Mouse (Mus musculus) midbrain, embryonic 11.5 days (tissue): ENCODE results near the gene Ikzf1. TPM values are rescaled to one million over a fixed set of nuclear protein-coding genes. Genes with fewer than 3 reads are reported as not detected.
A peak's percentile ranks its signal among the peaks of the same experiment; 100 is the strongest.

Experiments
- ATAC-seq: fragments of 200-750 bp; cut with Nextera tagmentation; 2 replicates; pipeline ENCODE4 v1.8.0; 2017; ENCODE audit warnings: moderate TSS enrichment, moderate library complexity; ENCODE audit not compliant: low FRiP score
- DNase-seq: peaks from one replicate; pipeline ENCODE4 v3.0.0; 2015; ENCODE audit warnings: low spot score; ENCODE audit errors: missing footprints
- H3K27ac ChIP-seq: fragments of 300-500 bp; sonication (generic); 2 replicates; pipeline ENCODE4 v1.5.1; 2014; ENCODE audit warnings: low read depth, low read length
- H3K27me3 ChIP-seq: fragments of 300-500 bp; sonication (generic); 2 replicates; pipeline ENCODE4 v1.6.1; 2014; ENCODE audit warnings: mild to moderate bottlenecking, low read length, moderate library complexity, mixed read lengths; ENCODE audit not compliant: control insufficient read depth, insufficient read depth
- H3K36me3 ChIP-seq: fragments of 300-500 bp; sonication (generic); 2 replicates; pipeline ENCODE4 v1.6.1; 2014; ENCODE audit warnings: mild to moderate bottlenecking, low read length, moderate library complexity, mixed read lengths; ENCODE audit not compliant: control insufficient read depth, insufficient read depth
- H3K4me1 ChIP-seq: fragments of 300-500 bp; sonication (generic); 2 replicates; pipeline ENCODE4 v1.6.1; 2014; ENCODE audit warnings: low read length; ENCODE audit not compliant: control insufficient read depth, insufficient read depth
- H3K4me2 ChIP-seq: fragments of 300-500 bp; sonication (generic); 2 replicates; pipeline ENCODE4 v1.6.1; 2014; ENCODE audit warnings: mild to moderate bottlenecking, moderate library complexity
- H3K4me3 ChIP-seq: fragments of 300-500 bp; sonication (generic); 2 replicates; pipeline ENCODE4 v1.5.1; 2014; ENCODE audit warnings: low read depth, low read length
- H3K9ac ChIP-seq: fragments of 300-500 bp; sonication (generic); 2 replicates; pipeline ENCODE4 v1.6.1; 2014; ENCODE audit warnings: low read length
- H3K9me3 ChIP-seq: fragments of 300-500 bp; sonication (generic); 2 replicates; pipeline ENCODE4 v1.6.1; 2016; ENCODE audit warnings: low read length; ENCODE audit not compliant: control insufficient read depth
- WGBS: fragments of 180-500 bp; shearing (Covaris S2); extraction: QIAGEN DNeasy Blood & Tissue Kit; methylation state at CpG from one replicate; pipeline ENCODE4 v1.1.7; 2014; 5-methylcytosine and 5-hydroxymethylcytosine counted together
- polyA plus RNA-seq: library from polyadenylated mRNA; unstranded; fragments of >200 nt; fragmentation: Nextera tagmentation; extraction: Ambion mirVana; gene quantifications from 2 replicates; pipeline ENCODE4 v1.2.1, GENCODE M21; 2014

The Ikzf1 gene
- polyA plus RNA-seq, result 2.3 and 2.7 TPM in 2 replicates

- Histone ChIP-seq H3K9me3 (no peaks in the 10 kb centered on the region), H3K27ac (no peak within 1 kb of the TSS), H3K4me1 (peaks cover 6% of the 10 kb centered on the region), H3K27me3 (peaks cover 26% of the 10 kb centered on the region), H3K4me3 (peak within 1 kb of the TSS; percentile 65), H3K4me2 (peak within 1 kb of the TSS; percentile 90), H3K36me3 (no peaks in the 10 kb centered on the region), H3K9ac (peak within 1 kb of the TSS; percentile 65)
- DNase-seq (peak; percentile 94), ATAC-seq (peak; percentile 76)
- WGBS, result 1% methylated on average over 67 of the region's 100 CpGs
Measured at GRCm38 (mm10) chr11:11684930-11685852, at the start of gene Ikzf1. TSS of gene Ikzf1 (plus strand) at chr11:11685003.

- H3K4me2 ChIP-seq, result no peak overlapping the region
- no peak for ATAC-seq
- H3K4me1 ChIP-seq, result no peaks in the 10 kb centered on the region
- H3K9me3 ChIP-seq, result no peaks in the 10 kb centered on the region
- H3K9ac ChIP-seq, result no peak overlapping the region
- no peak overlapping the region for H3K4me3 ChIP-seq
- H3K27ac ChIP-seq, result no peak overlapping the region
- H3K27me3 ChIP-seq, result no peaks in the 10 kb centered on the region
- peak; percentile 61 for DNase-seq
- no peaks in the 10 kb centered on the region for H3K36me3 ChIP-seq
Measured at GRCm38 (mm10) chr11:11644303-11644702, 40.5 kb upstream of the Ikzf1 start.

- H3K27ac ChIP-seq, result no peak overlapping the region
- ATAC-seq (no peak), DNase-seq (no peak)
- H3K27me3 ChIP-seq, result no peaks in the 10 kb centered on the region
- no peak overlapping the region for H3K9ac ChIP-seq
- no peaks in the 10 kb centered on the region for H3K36me3 ChIP-seq
- no peak overlapping the region for H3K4me3 ChIP-seq
- no peaks in the 10 kb centered on the region for H3K4me1 ChIP-seq
- no peaks in the 10 kb centered on the region for H3K9me3 ChIP-seq
- 84% methylated on average over 3 of the region's 3 CpGs for WGBS
- no peak overlapping the region for H3K4me2 ChIP-seq
Measured at GRCm38 (mm10) chr11:11656388-11656787, 28.4 kb upstream of the Ikzf1 start.

- DNase-seq, result no peak
- no peak overlapping the region for H3K4me2 ChIP-seq
- WGBS, result 80% methylated on average over 5 of the region's 5 CpGs
Measured at GRCm38 (mm10) chr11:11656995-11657530, 27.7 kb upstream of the Ikzf1 start.

GRCm38 (mm10) chr11:11657634-11658033 lies 27.2 kb upstream of the Ikzf1 start:
- Histone ChIP-seq H3K9me3 (no peaks in the 10 kb centered on the region), H3K9ac (no peak overlapping the region), H3K4me2 (no peak overlapping the region), H3K36me3 (no peaks in the 10 kb centered on the region), H3K4me3 (no peak overlapping the region), H3K27ac (no peak overlapping the region), H3K27me3 (no peaks in the 10 kb centered on the region), H3K4me1 (no peaks in the 10 kb centered on the region)
- 91% methylated on average over 4 of the region's 4 CpGs for WGBS
- ATAC-seq (no peak), DNase-seq (no peak)

More at GRCm38 (mm10) chr11:11656995-11657530, 27.7 kb upstream of the Ikzf1 start:
- no peak overlapping the region for H3K4me3 ChIP-seq
- no peaks in the 10 kb centered on the region for H3K27me3 ChIP-seq
- H3K4me1 ChIP-seq, result no peaks in the 10 kb centered on the region
- ATAC-seq, result no peak
- H3K27ac ChIP-seq, result no peak overlapping the region
- H3K9ac ChIP-seq, result no peak overlapping the region
- H3K36me3 ChIP-seq, result no peaks in the 10 kb centered on the region
- no peaks in the 10 kb centered on the region for H3K9me3 ChIP-seq

GRCm38 (mm10) chr11:11658834-11659233 lies 26.0 kb upstream of the Ikzf1 start:
- no peaks in the 10 kb centered on the region for H3K36me3 ChIP-seq
- ATAC-seq (no peak), DNase-seq (no peak)
- no peak overlapping the region for H3K4me2 ChIP-seq
- H3K4me3 ChIP-seq, result no peak overlapping the region
- H3K27me3 ChIP-seq, result no peaks in the 10 kb centered on the region
- H3K4me1 ChIP-seq, result no peaks in the 10 kb centered on the region
- 79% methylated on average over 4 of the region's 4 CpGs for WGBS
- no peaks in the 10 kb centered on the region for H3K9me3 ChIP-seq
- no peak overlapping the region for H3K9ac ChIP-seq
- H3K27ac ChIP-seq, result no peak overlapping the region

GRCm38 (mm10) chr11:11660651-11661050 lies 24.2 kb upstream of the Ikzf1 start:
- Histone ChIP-seq H3K27me3 (no peaks in the 10 kb centered on the region), H3K4me2 (no peak overlapping the region), H3K4me1 (no peaks in the 10 kb centered on the region), H3K36me3 (no peaks in the 10 kb centered on the region), H3K4me3 (no peak overlapping the region), H3K9me3 (no peaks in the 10 kb centered on the region), H3K27ac (no peak overlapping the region), H3K9ac (no peak overlapping the region)
- ATAC-seq (no peak), DNase-seq (no peak)
- 89% methylated on average over 4 of the region's 4 CpGs for WGBS

GRCm38 (mm10) chr11:11667254-11667921 lies 17.4 kb upstream of the Ikzf1 start:
- no peak overlapping the region for H3K9ac ChIP-seq
- H3K27me3 ChIP-seq, result no peaks in the 10 kb centered on the region
- H3K36me3 ChIP-seq, result no peaks in the 10 kb centered on the region
- no peak for ATAC-seq
- no peak overlapping the region for H3K4me3 ChIP-seq
- WGBS, result 84% methylated on average over 4 of the region's 4 CpGs
- no peak overlapping the region for H3K27ac ChIP-seq
- H3K4me1 ChIP-seq, result no peaks in the 10 kb centered on the region
- no peak overlapping the region for H3K4me2 ChIP-seq
- DNase-seq, result no peak
- no peaks in the 10 kb centered on the region for H3K9me3 ChIP-seq

- H3K27ac ChIP-seq, result no peak overlapping the region
- H3K27me3 ChIP-seq, result no peaks in the 10 kb centered on the region
- DNase-seq, result no peak
- WGBS, result 92% methylated on average over 3 of the region's 3 CpGs
- no peak for ATAC-seq
- no peak overlapping the region for H3K9ac ChIP-seq
- H3K4me2 ChIP-seq, result no peak overlapping the region
- H3K36me3 ChIP-seq, result no peaks in the 10 kb centered on the region
- H3K4me3 ChIP-seq, result no peak overlapping the region
- H3K9me3 ChIP-seq, result no peaks in the 10 kb centered on the region
- H3K4me1 ChIP-seq, result no peaks in the 10 kb centered on the region
Measured at GRCm38 (mm10) chr11:11667922-11668290, 16.9 kb upstream of the Ikzf1 start.
